Mouse (Mus musculus): ENCODE measurements around the gene Gen1.
A peak's percentile ranks its signal among the peaks of the same experiment; 100 is the strongest.

Gen1 gene

DNA sequence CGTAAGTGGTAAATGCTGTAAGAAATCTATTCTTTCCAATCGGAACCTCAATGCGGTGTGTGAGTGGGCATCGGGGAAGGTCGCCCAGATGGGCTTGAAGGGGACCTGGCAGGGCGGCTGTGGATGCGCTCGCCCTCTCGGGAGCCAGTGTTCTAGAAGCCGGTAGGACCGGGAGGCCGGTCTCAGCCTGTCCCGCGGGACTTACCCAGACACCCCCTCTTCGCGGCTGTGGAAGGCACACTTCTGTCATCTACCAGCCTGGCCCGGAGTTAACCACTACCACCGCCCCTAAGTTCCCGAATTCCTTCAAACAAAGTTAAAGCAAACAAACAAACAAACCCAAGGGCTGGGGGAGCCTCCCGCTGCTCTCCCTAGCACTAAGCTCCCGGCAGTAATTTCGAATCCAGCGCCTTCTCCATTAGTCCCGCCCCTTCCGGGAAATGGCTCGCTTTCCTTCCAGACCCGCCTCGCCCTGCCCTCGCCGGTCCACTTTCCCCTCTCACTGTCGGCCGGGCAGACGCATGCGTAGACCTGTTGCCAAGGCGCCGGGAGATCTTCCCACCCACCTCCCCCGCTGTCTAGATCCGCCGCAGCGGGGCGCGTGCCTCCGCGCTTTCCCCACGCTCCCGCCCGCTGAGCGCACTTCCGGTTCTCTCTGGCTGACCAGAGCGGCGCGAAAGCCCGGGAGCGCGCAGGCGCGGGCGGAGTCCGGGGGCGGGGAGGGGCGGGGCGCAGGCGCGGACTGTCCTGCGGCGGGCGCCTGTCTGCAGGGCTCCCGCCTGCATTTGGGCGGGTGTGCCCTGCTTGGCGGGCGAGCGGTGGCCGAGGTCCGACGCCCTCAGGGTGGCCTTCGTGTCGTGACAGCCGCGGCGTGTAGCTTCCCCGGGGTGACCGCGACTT is at the start of gene Gen1, which contains the start of gene Smc6:
Gen1 (minus strand) TSS at position 420 of the 900 bp plus-strand sequence.
Smc6 (plus strand) TSS at position 505 of the 900 bp plus-strand sequence.
- DNase-seq (ENCODE audit: low read depth, low spot score): peak; percentile 98

DNA sequence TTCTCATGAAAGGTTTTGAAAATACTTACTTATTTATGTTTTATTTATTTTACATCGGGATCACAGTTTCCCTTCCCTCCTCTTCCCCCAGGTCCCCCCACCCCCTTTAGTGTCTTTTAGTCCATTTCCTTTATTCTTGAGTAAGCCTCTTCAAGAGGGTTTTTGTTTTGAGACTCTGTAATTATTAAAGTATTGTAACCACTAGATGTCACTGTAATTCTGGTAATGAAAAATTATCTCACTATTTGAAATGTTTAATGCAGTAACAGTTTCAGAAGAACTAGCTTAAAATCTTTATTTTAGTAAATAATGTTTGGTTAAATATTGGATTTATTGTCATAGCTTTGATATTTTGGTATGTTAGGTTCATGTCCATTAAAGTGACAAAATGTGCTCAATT is 48.2 kb upstream of the Gen1 start:
- no peak for DNase-seq (ENCODE audit: low read depth, low spot score)

DNA sequence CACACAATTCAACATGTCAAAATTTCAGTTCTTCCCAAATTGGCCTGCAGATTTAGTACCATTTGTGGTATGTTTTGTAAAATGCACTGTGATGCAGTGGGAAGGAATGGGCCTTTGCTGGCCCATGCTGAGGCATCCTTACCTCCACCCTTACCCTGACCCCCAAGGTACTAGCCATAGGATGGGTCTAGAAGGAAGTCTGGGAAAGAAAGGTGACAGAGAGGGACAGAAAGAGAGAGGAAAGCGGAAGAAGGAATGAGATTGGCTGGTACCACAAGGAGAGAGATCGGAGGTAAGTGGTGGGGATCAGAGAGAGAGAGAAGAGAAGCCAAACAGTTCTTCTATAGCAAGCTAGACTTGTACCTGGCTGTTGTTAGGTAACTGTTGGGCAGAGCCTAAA is 45.5 kb upstream of the Gen1 start:
- DNase-seq (ENCODE audit: low read depth, low spot score): no peak

DNA sequence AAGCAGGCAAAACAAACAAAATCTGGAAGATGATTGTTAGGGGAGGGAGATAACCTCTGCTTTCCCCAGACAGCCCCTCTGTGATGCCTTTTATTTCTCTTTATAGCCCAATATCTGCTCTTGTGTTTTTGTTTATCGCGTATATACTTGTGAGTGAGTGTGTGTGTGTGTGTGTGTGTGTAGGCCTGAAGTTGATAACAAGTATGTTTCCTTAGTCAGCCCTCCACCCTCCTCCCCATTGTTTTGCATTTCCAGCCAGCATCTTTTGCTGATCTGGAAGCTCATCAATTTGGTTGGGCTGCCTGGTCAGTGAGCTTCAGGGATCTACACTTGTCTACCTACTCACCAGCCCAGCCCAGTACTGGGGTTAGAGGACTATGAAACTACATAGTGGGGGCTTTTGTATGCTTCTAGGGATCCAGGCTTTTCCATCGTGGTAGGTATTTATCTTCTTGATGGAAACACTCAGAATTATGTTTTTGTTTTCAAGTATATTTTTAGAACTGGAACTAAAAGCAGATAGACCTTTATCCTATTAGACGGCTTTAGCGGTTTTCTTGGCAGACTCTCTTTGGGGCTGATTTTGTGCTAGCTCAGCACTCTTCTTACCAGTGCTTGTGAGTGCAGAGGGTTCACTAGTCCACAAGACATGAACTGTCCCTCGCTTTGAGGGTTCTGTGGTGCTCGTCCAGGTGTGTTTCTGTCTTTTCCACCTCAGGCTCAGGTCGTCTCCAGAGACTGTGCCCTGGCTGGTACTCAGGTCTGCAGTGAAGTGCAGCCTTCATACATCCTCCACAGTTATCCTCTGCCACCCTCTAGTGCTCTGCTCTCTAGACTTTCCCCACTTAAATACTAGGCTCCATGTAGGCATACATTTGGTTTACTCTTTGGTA is 41.4 kb upstream of the Gen1 start:
- DNase-seq (ENCODE audit: low read depth, low spot score): no peak

DNA sequence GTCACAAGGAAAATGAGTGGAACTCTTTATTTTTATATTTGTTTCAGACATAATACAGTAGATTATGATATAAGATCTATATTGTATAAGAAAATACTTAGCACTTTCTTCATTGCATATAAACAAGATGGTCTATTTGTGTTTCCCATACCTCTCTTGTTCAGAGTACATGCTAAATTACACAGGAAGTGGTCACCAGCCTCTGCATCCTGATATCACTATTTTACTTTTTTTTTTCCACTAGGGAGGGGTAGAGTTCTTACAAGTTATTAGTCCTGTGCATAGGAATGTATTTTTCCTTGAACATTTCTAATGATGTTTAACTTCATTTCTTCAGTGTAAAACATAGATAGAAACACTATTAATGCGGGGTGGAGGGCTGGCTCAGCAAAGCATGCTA is 35.3 kb upstream of the Gen1 start:
- no peak for DNase-seq (ENCODE audit: low read depth, low spot score)

DNA sequence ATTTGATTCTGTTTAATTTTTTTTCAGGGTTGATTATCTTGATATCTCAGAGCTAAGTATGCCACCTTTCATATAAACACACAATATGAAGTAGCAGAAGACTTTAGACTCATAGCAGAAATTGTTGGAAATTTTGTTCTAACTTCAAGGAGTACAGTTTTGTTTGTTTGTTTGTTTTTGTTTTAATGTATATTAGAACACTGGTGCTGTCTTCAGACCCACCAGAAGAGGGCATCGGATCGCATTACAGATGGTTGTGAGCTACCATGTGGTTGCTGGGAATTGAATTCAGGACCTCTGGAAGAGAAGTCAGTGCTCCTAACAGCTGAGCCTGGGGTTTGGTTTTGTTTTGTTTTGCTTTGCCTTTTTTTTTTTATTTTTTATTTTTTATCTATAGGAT is 20.8 kb upstream of the Gen1 start:
- no peak for DNase-seq (ENCODE audit: low read depth, low spot score)

DNA sequence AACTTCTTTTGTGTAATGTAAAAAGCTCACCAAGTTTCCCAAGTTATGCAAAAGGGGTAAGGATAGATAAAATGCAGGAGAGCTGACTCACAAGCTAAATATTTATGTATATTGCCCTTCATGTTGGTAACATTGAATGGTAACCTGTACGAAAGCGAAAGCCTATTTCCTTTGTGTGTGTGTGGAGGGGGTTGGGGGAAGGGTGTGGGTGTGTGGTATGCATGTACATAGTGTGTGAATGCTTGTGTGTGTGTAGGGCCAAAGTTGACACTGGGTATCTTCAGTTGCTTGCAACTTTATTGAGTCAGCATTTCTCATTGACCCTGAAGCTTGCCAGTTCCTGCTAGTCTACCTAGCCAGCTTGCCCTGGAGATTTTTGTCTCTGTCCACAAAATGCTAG is 16.0 kb upstream of the Gen1 start:
- DNase-seq (ENCODE audit: low read depth, low spot score): no peak

DNA sequence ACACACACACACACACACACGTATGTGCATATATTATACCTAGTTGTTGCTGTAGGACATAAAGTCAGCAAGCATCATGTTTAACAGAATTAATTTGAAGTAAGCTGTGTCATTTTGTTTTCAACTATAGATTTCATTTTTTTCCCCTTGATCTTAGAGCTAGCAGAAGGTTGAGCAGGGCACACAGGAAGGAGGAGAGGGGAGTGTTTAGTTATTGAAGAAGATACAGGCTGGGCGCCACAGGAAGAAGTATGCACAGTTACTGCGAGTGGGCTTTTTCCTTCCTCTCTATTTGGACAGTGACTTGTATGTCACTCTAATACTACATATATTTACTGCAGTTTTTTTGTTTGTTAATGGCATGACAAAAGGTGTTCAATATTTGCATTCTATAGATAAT is 14.3 kb upstream of the Gen1 start:
- no peak for DNase-seq (ENCODE audit: low read depth, low spot score)

DNA sequence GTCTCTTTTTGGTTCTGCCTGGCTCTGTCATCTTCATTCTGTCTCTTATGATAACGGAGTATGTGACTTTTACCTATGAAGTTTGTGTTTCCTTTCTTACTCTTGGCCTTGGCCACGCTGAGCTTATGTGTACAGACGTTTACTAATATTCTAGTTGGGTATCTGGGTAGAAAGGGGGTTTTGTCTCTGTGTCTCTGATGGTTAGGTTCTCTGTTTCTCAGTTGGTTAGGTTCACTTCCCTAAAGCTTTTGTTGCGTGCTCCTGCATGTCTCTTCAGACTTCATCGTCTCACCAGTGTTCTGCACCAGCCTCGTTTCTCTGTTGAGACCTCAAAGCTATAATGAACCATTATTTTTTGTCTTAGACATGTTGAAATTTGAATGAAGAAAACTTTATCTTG is 11.6 kb upstream of the Gen1 start:
- no peak for DNase-seq (ENCODE audit: low read depth, low spot score)

DNA sequence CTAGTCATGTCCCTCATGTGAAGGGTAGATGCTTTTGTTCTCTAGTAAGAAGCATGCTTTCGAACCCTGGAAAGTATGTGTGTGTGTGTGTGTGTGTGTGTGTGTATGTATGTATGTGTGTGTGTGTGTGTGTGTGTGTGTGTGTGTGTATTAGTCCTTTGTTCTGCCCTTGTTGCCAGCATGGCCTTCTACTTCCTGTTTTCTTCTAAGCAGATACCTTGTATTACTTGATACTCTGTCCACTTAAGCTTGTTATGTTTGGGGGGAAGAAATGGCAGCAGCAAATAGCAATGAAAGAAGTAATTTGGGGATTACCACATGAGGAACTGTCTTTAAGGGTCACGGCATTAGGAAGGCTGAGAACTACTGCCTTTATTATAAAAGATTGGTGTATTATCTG is 11.0 kb upstream of the Gen1 start:
- DNase-seq (ENCODE audit: low read depth, low spot score): no peak

DNA sequence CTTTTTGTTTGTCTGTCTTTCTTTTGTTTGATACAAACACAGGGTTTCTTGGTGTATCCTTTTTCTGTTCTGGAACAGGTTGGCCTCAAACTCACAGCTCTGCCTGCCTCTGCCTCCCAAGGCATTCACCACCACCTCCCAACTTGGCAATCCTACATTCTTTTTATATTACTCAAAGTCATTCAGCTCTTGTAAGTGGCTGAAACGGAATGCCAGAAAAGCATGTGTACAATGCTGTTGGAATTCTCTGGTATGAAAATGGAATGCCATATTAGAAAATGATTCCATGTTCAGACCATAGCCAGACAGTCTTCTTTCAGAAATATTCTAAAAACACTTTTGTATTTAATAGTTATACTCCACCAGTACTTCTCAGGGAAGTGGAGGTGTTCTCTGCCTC is 7.6 kb upstream of the Gen1 start:
- DNase-seq (ENCODE audit: low read depth, low spot score): no peak

DNA sequence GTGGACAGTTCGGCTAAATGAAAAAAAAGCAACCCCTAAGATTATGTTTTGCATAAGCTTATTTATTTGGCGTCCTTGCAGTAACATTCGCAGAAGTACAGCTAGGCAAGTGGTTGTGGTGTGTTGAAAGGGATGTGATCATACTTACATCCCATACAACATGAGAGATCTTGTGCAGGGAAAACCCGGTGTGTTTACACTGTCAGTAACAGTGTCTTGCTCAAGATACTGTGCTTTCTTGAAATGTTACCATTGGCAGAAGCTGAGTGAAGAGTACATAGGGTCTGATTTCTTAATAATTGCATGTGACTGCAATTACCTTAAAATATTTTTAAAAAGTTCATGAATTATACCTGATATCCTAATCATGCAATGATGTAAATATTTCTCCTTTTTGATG is 7.0 kb upstream of the Gen1 start:
- no peak for DNase-seq (ENCODE audit: low read depth, low spot score)

DNA sequence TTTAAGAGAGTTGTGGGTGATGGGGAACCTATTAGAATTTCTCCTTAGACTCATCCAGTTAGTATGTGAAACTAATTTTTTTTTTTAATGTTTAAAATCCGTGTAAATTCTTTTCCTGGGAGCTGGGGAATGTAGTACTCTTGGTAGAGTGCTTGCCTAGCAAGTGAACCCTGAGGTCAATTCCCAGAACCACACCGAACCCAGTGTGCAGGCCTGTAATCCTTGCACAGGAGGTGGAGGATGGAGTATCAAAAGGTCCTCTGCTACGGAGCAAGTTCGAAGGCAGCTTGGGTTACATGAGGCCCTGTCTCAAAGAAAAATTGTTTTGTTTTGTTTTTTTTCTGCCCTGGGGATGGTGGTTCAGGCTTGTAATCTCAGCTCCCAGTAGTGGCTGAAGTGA is 1.4 kb upstream of the Gen1 start:
- DNase-seq (ENCODE audit: low read depth, low spot score): peak; percentile 4

DNA sequence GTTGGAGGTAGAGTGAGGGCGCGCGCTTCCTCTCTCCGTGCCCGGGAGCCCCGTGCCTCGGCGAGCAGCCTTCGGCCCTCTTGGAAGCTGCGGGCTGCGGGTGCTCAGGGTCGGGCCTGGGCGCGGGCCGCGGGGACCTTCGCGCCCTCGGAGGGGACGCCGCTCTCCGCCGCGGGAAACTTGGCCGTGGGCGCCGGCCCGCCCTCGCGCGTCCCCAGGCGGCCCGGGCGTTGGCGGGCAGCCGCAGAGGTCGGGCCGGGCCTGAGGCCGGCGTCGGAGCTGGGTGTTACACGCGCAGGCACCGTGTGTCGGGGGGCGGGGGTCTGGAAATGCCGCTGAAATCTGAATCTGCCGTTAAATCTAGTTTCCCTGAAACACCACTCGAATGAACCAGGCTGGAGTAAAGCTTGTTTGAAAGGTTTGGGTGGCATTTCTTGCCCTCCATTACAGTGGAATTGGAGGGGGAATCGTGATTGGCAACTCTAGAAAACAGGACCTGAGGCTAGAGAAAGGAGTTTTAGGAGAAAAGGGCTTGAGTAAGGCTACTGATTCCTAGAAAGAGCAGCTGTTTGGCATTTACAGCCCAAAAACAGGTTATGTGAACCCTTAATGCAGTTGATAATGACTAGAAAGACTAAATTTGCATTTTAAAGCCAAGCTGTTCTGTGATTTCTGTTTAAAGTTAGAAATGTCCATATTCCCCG is 833 bp upstream of the Gen1 start:
- DNase-seq (ENCODE audit: low read depth, low spot score): peak; percentile 29

DNA sequence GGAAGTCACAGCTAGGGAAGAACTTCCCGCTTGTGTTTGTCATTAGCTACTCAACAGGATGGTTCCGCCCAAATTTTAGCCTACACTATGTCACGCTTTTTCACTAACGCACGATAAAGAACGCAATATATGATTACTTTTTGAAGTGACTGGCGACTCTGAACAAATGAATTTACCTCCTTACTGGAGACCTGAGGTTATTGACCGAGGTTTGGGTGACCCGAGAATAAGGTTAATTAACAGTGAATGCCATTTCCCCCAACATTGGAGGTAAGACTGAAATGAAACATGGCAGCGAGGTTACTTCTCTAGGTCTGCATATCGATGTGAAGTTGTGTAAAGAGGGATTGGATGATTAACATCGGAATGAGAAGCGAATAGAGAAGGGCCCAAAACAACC is 706 bp downstream of the Gen1 start:
- no peak for DNase-seq (ENCODE audit: low read depth, low spot score)

DNA sequence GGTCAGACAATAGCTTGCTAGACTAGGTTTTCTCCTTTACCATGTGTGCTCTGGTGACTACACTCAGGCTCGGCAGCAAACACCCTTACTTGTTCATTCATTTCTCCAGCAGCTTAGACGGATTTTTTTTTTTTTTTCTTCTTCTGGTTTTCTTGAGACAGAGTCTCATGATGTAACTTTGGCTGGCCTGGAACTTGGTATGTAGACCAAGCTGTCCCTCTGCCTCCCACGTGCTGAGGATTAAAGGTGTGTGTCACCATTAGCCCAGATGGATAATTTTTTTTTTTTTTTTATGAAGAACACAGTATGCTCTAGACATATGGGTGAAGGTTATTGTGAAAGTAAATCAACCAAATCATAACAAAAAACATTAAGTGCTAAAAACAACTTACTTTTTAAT is 15.3 kb downstream of the Gen1 start:
- no peak for DNase-seq (ENCODE audit: low read depth, low spot score)

DNA sequence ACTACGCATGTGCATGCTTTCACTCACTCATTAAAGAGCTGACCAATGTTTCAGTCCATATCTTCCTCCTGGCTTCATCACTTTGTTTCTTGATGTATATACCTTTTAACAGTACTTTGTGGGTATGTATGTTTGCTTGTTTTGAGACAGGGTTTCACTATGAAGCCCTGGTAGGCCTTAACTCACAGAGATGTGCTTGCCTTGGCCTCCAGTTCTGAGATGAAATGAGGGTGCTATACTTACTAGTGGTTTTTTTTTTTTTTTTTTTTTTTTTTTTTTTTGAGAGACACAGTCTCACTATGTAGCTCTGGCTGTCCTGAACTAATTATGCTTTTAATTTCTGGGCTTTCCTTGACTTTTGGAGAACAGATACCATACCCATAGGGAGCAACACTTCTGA is 18.1 kb downstream of the Gen1 start:
- no peak for DNase-seq (ENCODE audit: low read depth, low spot score)

DNA sequence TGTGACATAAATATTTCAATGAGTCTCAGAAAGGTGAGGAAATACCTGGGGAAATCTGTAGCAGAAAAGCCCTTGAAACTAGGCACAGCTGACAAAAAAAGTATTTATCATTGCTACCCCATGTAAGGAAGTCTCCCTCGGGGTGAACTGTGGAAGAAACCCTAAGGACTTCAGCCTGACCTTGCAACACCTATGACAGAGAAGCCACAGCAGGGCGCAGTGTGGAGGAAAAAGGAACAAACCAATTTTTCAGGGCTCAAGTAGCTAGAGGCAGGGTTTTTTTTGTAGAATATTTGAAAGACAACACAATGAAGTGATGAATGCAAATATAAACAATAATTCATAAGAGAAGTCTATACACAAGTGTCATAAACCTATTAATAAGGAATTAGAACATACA is 29.6 kb downstream of the Gen1 start:
- DNase-seq (ENCODE audit: low read depth, low spot score): no peak

DNA sequence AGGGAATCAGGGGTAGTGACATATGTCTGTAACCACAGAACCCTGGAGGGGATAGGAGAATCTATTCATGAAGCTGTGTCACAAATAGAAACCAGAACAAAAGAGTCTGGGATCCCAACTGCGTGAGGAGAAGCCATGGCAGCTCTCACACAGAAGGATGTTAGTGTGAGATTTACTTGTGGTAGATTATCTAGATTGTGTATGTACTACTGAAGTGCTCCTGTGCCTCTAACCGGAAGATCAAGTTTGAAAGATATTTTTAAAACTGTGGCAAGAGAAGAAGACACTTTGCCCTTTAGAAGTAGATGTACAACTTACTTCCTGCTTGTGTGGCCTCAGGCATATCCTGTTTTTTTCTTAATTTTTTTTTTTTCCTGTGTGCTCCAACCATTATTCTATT is 35.3 kb downstream of the Gen1 start:
- no peak for DNase-seq (ENCODE audit: low read depth, low spot score)

DNA sequence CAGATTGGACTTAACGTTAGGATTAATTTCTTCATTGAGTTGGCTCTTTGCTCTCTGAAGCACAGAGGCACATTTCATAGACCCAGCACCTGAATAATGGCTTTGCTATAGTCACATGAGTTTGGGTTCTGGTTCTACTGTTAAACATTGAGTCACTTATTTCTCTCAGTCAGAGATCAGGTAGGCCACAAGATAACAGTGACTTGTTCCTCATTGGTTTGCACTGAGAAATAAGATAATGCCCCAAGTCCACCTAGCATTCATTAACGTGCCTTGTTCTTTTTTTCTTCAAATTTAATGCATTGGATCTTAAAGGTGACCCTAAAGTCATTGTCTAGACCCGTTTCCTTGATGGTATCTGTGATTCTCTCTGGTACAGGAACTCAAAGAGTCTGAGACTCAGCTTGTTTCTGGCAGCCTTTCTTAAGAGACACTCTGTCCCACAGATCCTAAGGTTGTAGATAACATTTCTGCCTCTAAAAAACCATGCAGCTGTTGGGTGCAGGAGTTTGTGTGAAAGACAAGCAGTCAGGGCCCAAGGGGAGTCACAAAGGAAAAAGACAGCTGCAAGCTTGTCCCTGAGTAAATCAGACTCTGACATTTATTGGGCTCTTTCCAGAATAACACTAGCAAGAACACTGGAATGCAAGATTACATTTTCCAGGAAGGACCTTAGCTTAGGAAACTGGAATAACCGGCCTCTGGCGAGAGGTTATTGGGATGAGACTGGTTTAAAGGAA is 38.9 kb downstream of the Gen1 start:
- DNase-seq (ENCODE audit: low read depth, low spot score): no peak

DNA sequence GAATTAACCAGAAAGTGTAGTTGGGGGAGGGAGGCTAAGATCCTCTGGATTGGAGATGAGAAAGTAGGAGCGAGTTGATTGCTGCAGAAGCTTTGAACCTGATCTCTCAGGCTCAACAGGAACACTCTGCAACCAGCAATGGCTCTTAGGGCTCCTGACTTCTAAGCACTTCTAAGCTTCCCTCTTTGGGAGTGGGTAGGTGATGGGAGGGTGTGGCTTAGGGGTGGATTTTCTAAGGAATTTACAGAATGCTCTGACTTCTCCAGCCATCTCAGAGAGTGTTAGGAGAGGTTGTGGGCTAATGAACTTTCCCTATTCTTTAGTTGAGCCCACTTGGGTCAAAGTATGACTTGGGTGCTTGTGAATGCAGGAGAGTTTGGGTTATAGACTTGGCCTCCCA is 39.5 kb downstream of the Gen1 start:
- no peak for DNase-seq (ENCODE audit: low read depth, low spot score)
